Mouse (Mus musculus) layer of hippocampus, postnatal 10 days (tissue): Measurements from ENCODE around the gene Fam131c. TPM values are rescaled to one million over a fixed set of nuclear protein-coding genes. Genes with fewer than 3 reads are reported as not detected.

Experiments
- DNase-seq, 2 experiments: peaks; one replicate each; pipeline ENCODE4 v3.0.0; 2021; ENCODE audit warnings: low spot score in 2 of 2
- total RNA-seq, 2 experiments: library from RNA; stranded (reverse); gene quantifications; 2 replicates each; pipeline ENCODE4 v1.2.3; 2021

Gene Fam131c
- total RNA-seq, 2 experiments from 2014 or later: 10.2 to 10.3 TPM

GRCm38 (mm10) chr4:141406516-141407299 lies 38.7 kb downstream of the Fam131c start:
- DNase-seq: peak; percentile 44 to 47

GRCm38 (mm10) chr4:141408577-141408976 lies 40.6 kb downstream of the Fam131c start:
- DNase-seq: no peak

GRCm38 (mm10) chr4:141411430-141411992 lies 43.5 kb downstream of the Fam131c start:
- no peak for DNase-seq

- DNase-seq: no peak
Measured at GRCm38 (mm10) chr4:141415924-141416323, 47.9 kb downstream of the Fam131c start, which contains the start of gene Clcnkb. Gene Clcnkb (minus strand): TSS chr4:141416014.

GRCm38 (mm10) chr4:141419398-141420191 lies 51.6 kb downstream of the Fam131c start:
- DNase-seq: no peak

GRCm38 (mm10) chr4:141420192-141420829 lies 52.3 kb downstream of the Fam131c start, which contains the start of gene Hspb7:
Gene Hspb7 (plus strand): TSS chr4:141420779.
- DNase-seq: no peak

- DNase-seq: no peak
Measured at GRCm38 (mm10) chr4:141420886-141421285, 52.9 kb downstream of the Fam131c start.

GRCm38 (mm10) chr4:141421423-141421822 lies 53.4 kb downstream of the Fam131c start:
- no peak for DNase-seq

- no peak for DNase-seq
Measured at GRCm38 (mm10) chr4:141422841-141423240, 54.8 kb downstream of the Fam131c start.

- DNase-seq: no peak
Measured at GRCm38 (mm10) chr4:141423288-141423687, 55.3 kb downstream of the Fam131c start.

- no peak for DNase-seq
Measured at GRCm38 (mm10) chr4:141423691-141424431, 55.8 kb downstream of the Fam131c start.

- DNase-seq: peak; percentile 56 to 66
Measured at GRCm38 (mm10) chr4:141425484-141426479, 57.8 kb downstream of the Fam131c start.

GRCm38 (mm10) chr4:141426796-141427745 lies 59.1 kb downstream of the Fam131c start:
- no peak for DNase-seq

GRCm38 (mm10) chr4:141427921-141428320 lies 59.9 kb downstream of the Fam131c start:
- no peak for DNase-seq

GRCm38 (mm10) chr4:141429381-141429780 lies 61.4 kb downstream of the Fam131c start:
- no peak for DNase-seq

- DNase-seq: peak; percentile 34 to 39
Measured at GRCm38 (mm10) chr4:141429847-141430246, 61.8 kb downstream of the Fam131c start.

- DNase-seq: peak; percentile 69 to 76
Measured at GRCm38 (mm10) chr4:141430997-141431396, 63.0 kb downstream of the Fam131c start.

GRCm38 (mm10) chr4:141432666-141433065 lies 64.6 kb downstream of the Fam131c start:
- no peak for DNase-seq
